9 mouse cellular contexts compared by ENCODE assay signal in the genomic region with DNA sequence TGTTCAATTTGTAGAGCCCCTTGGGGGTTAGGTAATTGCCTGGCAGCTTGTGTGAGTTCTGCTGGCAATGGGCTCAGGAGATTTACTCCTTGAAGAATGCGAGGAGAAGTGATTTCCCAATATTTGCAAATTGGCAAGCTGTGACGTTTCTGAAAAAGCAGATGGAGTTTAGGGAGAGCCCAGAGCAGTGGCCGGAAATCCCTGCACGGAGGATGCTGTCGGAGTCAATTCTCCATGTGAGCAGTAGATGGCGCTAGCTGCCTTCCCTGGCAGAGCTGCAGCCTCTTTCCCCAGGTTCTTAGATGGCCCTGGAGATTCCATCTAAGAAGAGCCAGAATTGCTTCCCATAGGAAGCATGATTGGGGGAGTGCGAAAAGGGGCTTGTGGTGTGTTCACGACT. TPM values are rescaled to one million over a fixed set of nuclear protein-coding genes. Genes with fewer than 3 reads are reported as not detected.
A peak's percentile ranks its signal among the peaks of the same experiment; 100 is the strongest.
DNase-seq lines count a peak whose midpoint lies in the region; ATAC-seq and TF ChIP-seq lines count a peak whose summit lies in the region.
"Had no signal": no experiment of that assay in that cellular context is flagged by ENCODE, and none has a peak within 500 bp of the region (broad histone marks: within the 10 kb centered on the region; RNA-seq: fewer than 3 reads in every experiment).

No protein-coding gene starts in this region.

- TF ChIP-seq CTCF in lung, embryonic 14.5 days (IDR thresholded peaks at IDR 0.05; ENCODE audit: low read depth), result peak; percentile 92

- peaks cover 0 to 2% of the 10 kb centered on the region in 2 experiments; a peak in 3 of 4 replicates for H3K4me1 ChIP-seq in ES-E14 (ENCODE audit: control insufficient read depth in 2 of 2, insufficient read depth in 2 of 2, low read length in 2 of 2, poor library complexity in 1 of 2)
- H3K4me1 ChIP-seq in forebrain, embryonic 11.5 days (replicated peaks; ENCODE audit: control insufficient read depth, insufficient read depth, low read length), result peaks cover 6% of the 10 kb centered on the region; the same call in 1 of the 2 replicates
- no peaks in the 10 kb centered on the region for H3K4me1 ChIP-seq in lung, embryonic 14.5 days (ENCODE audit: insufficient read depth)
- H3K4me1 ChIP-seq: liver, embryonic 15.5 days had no signal

- in situ Hi-C loops in ES-E14 (cut with MboI; ENCODE audit: low sequenced_read_pairs in 2 of 2, unreplicated experiment in 2 of 2), result loop anchor here in 1 of 2 experiments (25.0 kb wide), 1 partner anchor 786 kb away; no protein-coding TSS in a partner anchor

- no peak overlapping the region for H3K9ac ChIP-seq in ES-E14 (ENCODE audit: insufficient read depth, low read depth, low read length, poor library complexity, severe bottlenecking)
- H3K9ac ChIP-seq in forebrain, embryonic 11.5 days (ENCODE audit: low read length), result no peak overlapping the region
- H3K9ac ChIP-seq in lung, embryonic 14.5 days, result no peak overlapping the region
- H3K9ac ChIP-seq: liver, embryonic 15.5 days had no signal

- no peaks in the 10 kb centered on the region for H3K27me3 ChIP-seq in forebrain, embryonic 11.5 days (ENCODE audit: control insufficient read depth, insufficient read depth, low read length)
- no peaks in the 10 kb centered on the region for H3K27me3 ChIP-seq in lung, embryonic 14.5 days (ENCODE audit: insufficient read depth, low read length)
- H3K27me3 ChIP-seq: liver, embryonic 15.5 days had no signal

- no peaks in the 10 kb centered on the region for H3K36me3 ChIP-seq in ES-E14 (ENCODE audit: control insufficient read depth, insufficient read depth, low read length, poor library complexity, severe bottlenecking)
- no peaks in the 10 kb centered on the region for H3K36me3 ChIP-seq in forebrain, embryonic 11.5 days (ENCODE audit: control insufficient read depth, insufficient read depth, low read length)
- no peaks in the 10 kb centered on the region for H3K36me3 ChIP-seq in lung, embryonic 14.5 days (ENCODE audit: insufficient read depth)
- H3K36me3 ChIP-seq: liver, embryonic 15.5 days had no signal

- H3K4me2 ChIP-seq in forebrain, embryonic 11.5 days (ENCODE audit: low read depth, low read length, severe bottlenecking), result peak overlapping the region; percentile 24; the same call in 1 of the 2 replicates
- no peak overlapping the region for H3K4me2 ChIP-seq in lung, embryonic 14.5 days
- H3K4me2 ChIP-seq: liver, embryonic 15.5 days had no signal

- H3K9me3 ChIP-seq in ES-E14 (ENCODE audit: control insufficient read depth, insufficient read depth, low read depth, low read length), result no peaks in the 10 kb centered on the region
- H3K9me3 ChIP-seq in forebrain, embryonic 11.5 days (ENCODE audit: control insufficient read depth, low read length), result no peaks in the 10 kb centered on the region
- H3K9me3 ChIP-seq in lung, embryonic 14.5 days (ENCODE audit: low read depth, low read length), result no peaks in the 10 kb centered on the region
- H3K9me3 ChIP-seq: liver, embryonic 15.5 days had no signal

- H3K27ac ChIP-seq in ES-E14 (ENCODE audit: insufficient read depth, low read depth, low read length, poor library complexity, severe bottlenecking), result no peak overlapping the region
- H3K27ac ChIP-seq in forebrain, embryonic 11.5 days (ENCODE audit: low read depth, low read length), result no peak overlapping the region
- no peak overlapping the region for H3K27ac ChIP-seq in lung, embryonic 14.5 days (ENCODE audit: low read depth)
- H3K27ac ChIP-seq: liver, embryonic 15.5 days had no signal

- no peak overlapping the region for H3K4me3 ChIP-seq in ES-E14 (ENCODE audit: insufficient read depth in 1 of 2, low read depth in 1 of 2, low read length in 2 of 2, poor library complexity in 1 of 2, severe bottlenecking in 1 of 2)
- H3K4me3 ChIP-seq in forebrain, embryonic 11.5 days (ENCODE audit: low read depth, low read length), result no peak overlapping the region
- H3K4me3 ChIP-seq in lung, embryonic 14.5 days (ENCODE audit: low read depth, low read length), result no peak overlapping the region
- H3K4me3 ChIP-seq: liver, embryonic 15.5 days had no signal

- DNase-seq in ES-E14 (ENCODE audit: low read depth, low spot score), result peak; percentile 60
- DNase-seq in c-Kit-positive CD71-positive TER-119-negative erythroid progenitor cells, embryonic 14.5 days (ENCODE audit: low read depth), result peak; percentile 5
- DNase-seq in forebrain, embryonic 11.5 days (ENCODE audit: low spot score), result peak; percentile 87
- peak; percentile 73 to 79 for DNase-seq in heart, postnatal 36 days
- DNase-seq in large intestine, adult 2 months (ENCODE audit: low read depth, low spot score), result peak; percentile 25
- DNase-seq in lung, embryonic 14.5 days, result peak; percentile 92
- DNase-seq in thymus, postnatal 10 days (ENCODE audit: low spot score in 2 of 2), result peak; percentile 5 to 63

- peak; percentile 49 for ATAC-seq in forebrain, embryonic 11.5 days (replicated peaks; ENCODE audit: low FRiP score)
- ATAC-seq in lung, embryonic 14.5 days (ENCODE audit: insufficient read depth), result peak; percentile 76
- ATAC-seq in neutrophil, adult 5-6 weeks (ENCODE audit: extremely low read depth, insufficient number of reproducible peaks, low FRiP score, poor library complexity, severe bottlenecking), result peak; percentile 45; the same call in 1 of the 2 replicates

- WGBS in forebrain, embryonic 11.5 days, result 5% methylated on average over 8 of the region's 8 CpGs
- 4% methylated on average over 8 of the region's 8 CpGs for WGBS in large intestine, adult 2 months
- WGBS in lung, embryonic 14.5 days, result 4% methylated on average over 8 of the region's 8 CpGs

- intact Hi-C loops in heart, postnatal 36 days (cut with DNase I), result loop anchor here (1.0 to 5.0 kb wide), 2 partner anchors 346 to 786 kb away; no protein-coding TSS in a partner anchor

TF ChIP-seq in ES-E14, 5 proteins besides CTCF, POLR2A, EP300 and RAD21:
- TF ChIP-seq ZC3H11A (IDR thresholded peaks at IDR 0.05; ENCODE audit: borderline replicate concordance, low read depth, low read length), result peak; percentile 99
- TF ChIP-seq HCFC1 (IDR thresholded peaks at IDR 0.05; ENCODE audit: borderline replicate concordance, insufficient read depth, low read length), result no peak

RNA-seq across cellular contexts. Expression of a gene that starts 59.1 kb away (rescaled TPM):
- 32.6 and 36.1 TPM in 2 replicates for total RNA-seq in ES-E14 (2012; rRNA removed)
- polyA plus RNA-seq in forebrain, embryonic 11.5 days (2014; fragmentation: Nextera tagmentation; extraction: Ambion mirVana), result 71.3 and 75.4 TPM in 2 replicates
- total RNA-seq in heart, postnatal 36 days (2021), result 100 to 1,000 TPM in 1 of 2 experiments, 10 to 100 TPM in 1; 95.9 to 107 TPM
- polyA plus RNA-seq in large intestine, adult 2 months (2012; rRNA removed), result 71.2 and 73.4 TPM in 2 replicates
- polyA plus RNA-seq in lung, embryonic 14.5 days (2014; fragmentation: Nextera tagmentation; extraction: Ambion mirVana), result 93.7 and 98.3 TPM in 2 replicates
- total RNA-seq in neutrophil, adult 5-6 weeks (2017), result 31.4 and 35.5 TPM in 2 replicates

Comparison
In these comparisons a context has a peak if more than half of its experiments do, and no peak if none do; other contexts are left out.
1. DNase-seq: peak in every context shown above with its lines; median percentile 92 in lung, embryonic 14.5 days; 87 in forebrain, embryonic 11.5 days; 76 in heart, postnatal 36 days; 60 in ES-E14; 34 in thymus, postnatal 10 days; 25 in large intestine, adult 2 months; 5 in c-Kit-positive CD71-positive TER-119-negative erythroid progenitor cells, embryonic 14.5 days.